Mouse (Mus musculus) ovary, postnatal 36 days (tissue): Measurements from ENCODE around the gene Tars2.
"Not testable (repeated sequence)": the region's sequence is repeated elsewhere in the genome, so short reads cannot be mapped to it uniquely, and the experiment has no call there.

Experiments
- DNase-seq: peaks from one replicate; pipeline ENCODE4 v3.0.0; 2022; ENCODE audit warnings: low spot score, mixed read lengths

The Tars2 gene

GRCm38 (mm10) chr3:95760106-95760505 is at the start of gene Tars2:
TSS of gene Tars2 (minus strand) at chr3:95760206.
- DNase-seq, result no peak

- DNase-seq, result no peak
These were observed 48.4 kb upstream of the Tars2 start for GRCm38 (mm10) chr3:95808384-95808783.

GRCm38 (mm10) chr3:95807630-95808029 is 47.6 kb upstream of the Tars2 start:
- DNase-seq, result not testable (repeated sequence)

DNA sequence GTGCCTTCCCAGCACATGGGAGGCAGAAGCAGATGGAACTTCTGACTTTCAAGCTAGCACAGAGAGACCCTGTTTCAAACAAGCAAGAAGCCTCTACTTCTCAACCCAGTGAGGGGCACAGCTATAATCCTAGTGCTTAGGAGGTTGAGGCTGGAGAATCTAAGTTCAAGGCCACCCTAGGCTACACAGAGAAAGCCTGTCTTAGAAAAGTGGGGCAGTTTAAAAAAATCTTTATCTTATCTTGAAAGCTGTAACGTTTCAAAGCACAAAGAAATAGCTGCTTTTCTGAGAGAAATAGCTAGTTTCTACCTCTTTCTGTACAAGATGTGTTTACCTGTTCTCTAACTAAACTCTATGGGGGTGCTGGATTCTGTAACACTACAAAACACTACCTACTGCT is 46.7 kb upstream of the Tars2 start:
- DNase-seq, result no peak

DNA sequence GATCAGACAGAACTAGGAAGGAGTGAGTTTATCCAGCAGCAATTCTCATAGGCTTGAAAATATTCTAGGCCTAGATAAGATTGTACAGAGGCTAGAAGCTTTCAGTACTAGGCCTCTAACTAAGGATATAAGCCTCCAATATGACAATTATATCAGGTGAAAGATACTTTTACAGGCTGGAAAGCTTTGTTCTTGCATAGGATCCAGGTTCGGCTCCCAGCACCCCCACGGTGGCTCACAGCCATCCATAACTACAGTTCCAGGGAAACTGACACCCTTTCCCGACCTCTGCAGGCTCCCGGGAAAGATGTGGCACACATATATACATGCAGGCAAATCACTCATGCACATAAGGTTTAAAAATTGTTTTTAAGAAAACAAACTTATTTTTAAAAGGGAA is 43.8 kb upstream of the Tars2 start:
- no peak for DNase-seq

DNA sequence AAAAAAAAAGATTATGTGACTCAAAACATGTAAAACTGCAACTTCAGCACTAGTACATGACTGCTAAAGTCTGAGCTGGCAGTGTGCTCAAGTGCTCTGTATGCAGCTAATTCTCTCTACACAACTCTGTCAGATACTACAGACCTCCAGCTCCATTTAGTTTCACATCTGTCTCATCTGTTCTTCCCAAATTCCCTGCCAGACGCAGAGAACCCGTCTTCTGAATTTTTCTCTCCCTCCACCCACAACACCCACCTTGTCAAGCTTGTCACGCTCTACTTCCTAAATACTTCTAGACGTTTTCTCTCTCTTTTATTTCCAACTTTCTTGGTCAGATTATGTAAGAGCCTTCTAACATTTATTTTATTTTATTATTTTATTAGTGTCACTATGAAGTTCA is 38.8 kb upstream of the Tars2 start:
- no peak for DNase-seq

DNA sequence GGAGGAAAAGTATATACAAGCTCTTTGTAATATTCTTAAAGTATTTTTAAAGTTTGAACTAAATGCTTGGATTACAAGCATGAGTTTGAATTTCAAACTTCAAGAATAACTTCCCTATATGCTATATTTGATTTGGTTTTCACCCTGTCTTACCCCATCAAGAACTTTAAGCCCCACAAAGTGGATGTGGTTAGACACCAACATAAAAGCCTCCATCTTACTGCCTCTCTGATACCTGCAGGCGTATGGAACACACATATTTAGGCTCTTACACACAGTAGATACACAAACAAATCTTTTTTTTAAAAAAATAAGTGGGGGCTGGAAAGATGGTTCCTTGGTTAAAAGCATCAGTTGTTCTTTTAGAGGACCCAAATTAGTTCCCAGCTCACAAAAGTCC is 34.3 kb upstream of the Tars2 start:
- no peak for DNase-seq

GRCm38 (mm10) chr3:95793662-95794061 is 33.7 kb upstream of the Tars2 start:
- no peak for DNase-seq

GRCm38 (mm10) chr3:95785501-95785900 is 25.5 kb upstream of the Tars2 start:
- DNase-seq, result no peak

GRCm38 (mm10) chr3:95771985-95772384 is 12.0 kb upstream of the Tars2 start:
- no peak for DNase-seq

DNA sequence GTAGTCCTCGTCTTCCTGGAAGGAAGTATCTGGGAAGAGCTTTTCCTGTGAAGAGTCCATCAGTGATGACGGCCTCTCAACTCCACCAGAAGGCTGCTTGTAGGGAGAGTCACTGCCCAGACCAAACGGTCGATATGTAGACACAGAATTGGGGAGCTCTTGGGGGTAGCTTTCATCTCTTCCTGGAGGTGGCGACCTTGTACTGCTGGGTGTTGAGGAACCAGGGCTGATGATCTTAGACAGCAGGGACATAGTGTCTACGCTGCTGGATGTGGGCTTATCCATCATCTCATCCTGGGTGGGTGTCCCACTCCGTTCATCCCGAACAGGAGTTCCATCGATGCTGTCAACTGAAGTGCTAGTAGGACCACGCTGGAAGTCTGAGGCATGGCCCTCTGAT is 5.5 kb upstream of the Tars2 start:
- DNase-seq, result no peak

DNA sequence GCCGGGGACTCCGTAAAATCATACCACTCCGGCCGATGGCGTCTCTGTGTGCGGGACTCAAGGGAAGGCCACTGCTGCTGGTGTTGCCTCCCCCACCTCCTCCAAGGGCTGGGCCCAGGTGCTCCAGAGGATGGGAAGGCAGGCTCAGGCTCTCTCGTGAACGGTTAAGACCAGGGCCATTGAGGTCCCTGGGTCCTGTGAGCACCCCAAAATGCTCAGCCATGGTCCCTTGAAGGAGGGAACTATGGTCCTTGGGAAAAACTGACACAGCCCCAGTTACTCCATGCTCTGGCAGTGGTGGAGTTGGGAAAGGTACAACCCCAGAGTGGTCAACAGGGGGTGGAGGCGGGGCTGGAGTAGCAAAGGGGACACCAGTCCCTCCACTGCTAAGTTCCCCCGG is 3.8 kb upstream of the Tars2 start:
- DNase-seq, result no peak

DNA sequence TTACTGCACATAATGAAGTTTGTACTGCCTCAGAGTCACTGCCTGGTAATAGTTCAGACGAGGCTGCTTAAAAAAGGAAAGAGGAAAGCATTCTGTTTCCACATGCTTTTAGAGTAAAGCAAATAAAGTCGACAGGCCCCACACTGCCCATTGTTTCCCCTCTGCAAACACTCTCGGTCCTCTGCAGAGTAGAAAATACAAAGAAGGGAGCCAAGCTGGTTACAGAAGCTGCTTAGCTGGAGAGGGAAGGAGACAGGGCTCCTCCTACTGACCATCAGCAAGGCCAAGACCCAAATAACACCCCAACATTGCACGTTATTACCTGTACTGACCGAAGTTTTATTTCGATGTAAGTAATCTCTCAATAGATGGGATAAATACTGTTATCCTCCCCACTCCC is 3.0 kb upstream of the Tars2 start:
- no peak for DNase-seq

GRCm38 (mm10) chr3:95761771-95762170 is 1.8 kb upstream of the Tars2 start:
- no peak for DNase-seq

DNA sequence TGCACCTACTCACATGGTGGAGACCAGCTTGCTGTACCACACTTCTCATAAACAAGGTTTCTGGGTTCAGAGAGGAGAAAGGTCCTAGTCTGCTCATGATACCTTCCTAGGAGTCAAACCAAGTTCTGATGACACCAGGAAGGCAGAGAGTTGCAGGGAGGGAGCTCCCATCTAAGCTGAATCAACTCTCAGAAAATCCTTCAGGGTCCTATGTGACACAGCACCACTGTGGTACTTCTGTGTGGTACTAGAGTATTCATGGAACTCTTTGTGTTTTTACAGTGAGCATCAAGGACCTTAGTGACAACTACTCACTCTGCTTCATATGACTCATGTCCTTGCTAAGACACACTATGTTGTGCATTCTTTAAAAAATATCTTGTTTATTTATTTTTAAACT is 650 bp upstream of the Tars2 start:
- no peak for DNase-seq

DNA sequence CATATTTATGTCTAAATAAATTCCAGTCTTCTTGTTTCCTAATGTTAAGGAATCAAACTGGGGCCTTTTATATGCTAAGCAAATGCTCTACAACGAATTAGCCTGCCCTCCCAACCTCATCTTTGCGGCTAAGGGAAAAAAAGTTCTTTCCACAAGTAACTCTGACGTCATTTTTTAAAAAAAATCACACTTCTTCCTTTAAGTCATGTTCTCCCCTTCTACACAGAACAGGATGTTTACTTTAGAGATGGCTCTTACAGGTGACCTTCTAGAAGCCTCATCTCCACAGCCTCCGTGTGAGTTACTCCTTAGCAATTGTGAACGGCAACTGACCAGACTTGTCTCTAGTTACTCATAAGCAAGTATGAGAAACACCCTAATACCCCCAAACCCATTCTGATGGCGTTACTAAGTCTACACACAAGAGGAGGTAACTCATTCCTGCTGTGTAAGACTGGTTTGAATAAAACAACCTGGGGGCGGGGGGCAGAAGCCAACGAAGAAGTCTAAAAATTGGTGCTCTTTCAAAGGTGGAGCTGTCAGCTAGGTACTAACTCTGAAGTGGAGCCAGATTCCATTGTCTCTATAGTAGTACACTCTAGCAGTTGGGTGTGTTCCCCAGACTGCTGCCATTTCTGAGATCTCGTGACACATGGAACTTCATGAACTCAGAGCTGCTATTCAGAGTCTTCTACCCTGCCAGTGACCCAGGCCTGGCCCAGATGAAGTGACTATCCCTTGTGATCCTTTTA is 1.4 kb downstream of the Tars2 start:
- DNase-seq, result no peak

GRCm38 (mm10) chr3:95756808-95757207 is 3.2 kb downstream of the Tars2 start:
- DNase-seq, result no peak

- peak; percentile 89 for DNase-seq
These were observed 5.4 kb downstream of the Tars2 start for GRCm38 (mm10) chr3:95754345-95755206.

GRCm38 (mm10) chr3:95752935-95753334 is 7.1 kb downstream of the Tars2 start:
- no peak for DNase-seq

DNA sequence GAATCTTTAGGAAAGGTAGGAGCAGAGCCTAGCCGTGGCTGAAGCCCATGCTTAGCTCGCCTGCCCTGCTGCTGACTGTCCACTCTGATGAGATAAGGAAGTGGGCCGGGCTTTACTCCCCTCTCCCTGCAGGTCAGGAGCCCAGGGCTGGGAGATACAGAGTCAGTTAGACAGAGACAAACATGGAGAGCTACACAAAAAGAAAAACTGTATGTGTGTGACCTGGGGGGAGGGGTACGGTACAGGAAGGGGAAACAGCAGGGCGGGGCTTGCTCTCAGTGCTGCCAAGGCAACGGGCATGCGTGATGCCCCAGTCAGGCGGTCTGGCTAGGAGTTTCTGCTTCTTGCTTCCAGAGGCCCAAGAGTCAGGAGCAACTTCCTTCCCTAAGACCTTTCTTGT is 19.6 kb downstream of the Tars2 start:
- DNase-seq, result no peak

- DNase-seq, result peak; percentile 46
These were observed 20.5 kb downstream of the Tars2 start, which contains the start of gene Ecm1 for GRCm38 (mm10) chr3:95739353-95740104. TSS of gene Ecm1 (minus strand) at chr3:95739569.

- no peak for DNase-seq
These were observed 24.8 kb downstream of the Tars2 start for GRCm38 (mm10) chr3:95735071-95735670.
